Mouse (Mus musculus): ENCODE measurements around the gene Tbc1d10a.

DNA sequence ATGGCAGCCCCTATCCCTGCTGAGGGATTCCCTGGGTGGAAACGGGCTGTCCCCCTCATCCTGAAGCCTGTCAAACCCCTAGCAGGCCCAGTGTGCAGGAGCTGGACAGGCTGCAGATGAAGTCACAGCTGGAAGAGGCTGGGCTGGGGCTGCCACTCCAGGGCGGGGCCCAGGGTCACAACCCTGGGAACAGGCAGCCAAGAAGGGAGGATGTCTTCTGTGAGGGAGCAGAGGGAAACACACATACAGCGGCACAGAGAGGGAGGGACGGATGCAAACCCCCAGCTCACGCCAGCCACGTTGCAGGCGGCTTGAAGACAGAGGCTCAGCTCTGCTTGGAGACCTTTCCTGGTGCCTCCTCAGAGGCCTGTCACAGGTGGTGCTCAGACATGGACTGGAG is 77.5 kb downstream of the Tbc1d10a start:
- TF ChIP-seq TBP (IDR thresholded peaks at IDR 0.05; ENCODE audit: low read depth, low read length): no peak
- no peak for TF ChIP-seq POLR2AphosphoS5 (IDR thresholded peaks at IDR 0.05; ENCODE audit: borderline replicate concordance, low read depth, low read length)
- TF ChIP-seq CTCF (IDR thresholded peaks at IDR 0.05 in 2 of 3, conservative IDR thresholded peaks at IDR 0.05 in 1 of 3; ENCODE audit: control insufficient read depth in 1 of 3, insufficient read depth in 1 of 3, low read depth in 2 of 3, low read length in 3 of 3, poor library complexity in 1 of 3, severe bottlenecking in 1 of 3): no peak
- TF ChIP-seq UBTF (IDR thresholded peaks at IDR 0.05; ENCODE audit: borderline replicate concordance, insufficient read depth, low read depth, low read length): no peak
- TF ChIP-seq POLR2A (IDR thresholded peaks at IDR 0.05; ENCODE audit: control insufficient read depth in 1 of 2, insufficient read depth in 1 of 2, low read depth in 1 of 2, low read length in 2 of 2, poor library complexity in 1 of 2): no peak
- no peak for TF ChIP-seq ZNF384 (IDR thresholded peaks at IDR 0.05; ENCODE audit: low read depth, low read length)
- TF ChIP-seq EP300 (IDR thresholded peaks at IDR 0.05; ENCODE audit: low read depth in 1 of 2, low read length in 2 of 2): no peak
- no peak for TF ChIP-seq ETS1 (IDR thresholded peaks at IDR 0.05; ENCODE audit: low read depth, low read length)
- no peak for TF ChIP-seq SIN3A (IDR thresholded peaks at IDR 0.05; ENCODE audit: low read length)
- TF ChIP-seq USF1 (IDR thresholded peaks at IDR 0.05; ENCODE audit: low read depth, low read length): no peak
- TF ChIP-seq E2F4 (IDR thresholded peaks at IDR 0.05; ENCODE audit: borderline replicate concordance, low read depth, low read length): no peak
